ENCODE assay signal across 8 mouse cellular contexts in the genomic region with DNA sequence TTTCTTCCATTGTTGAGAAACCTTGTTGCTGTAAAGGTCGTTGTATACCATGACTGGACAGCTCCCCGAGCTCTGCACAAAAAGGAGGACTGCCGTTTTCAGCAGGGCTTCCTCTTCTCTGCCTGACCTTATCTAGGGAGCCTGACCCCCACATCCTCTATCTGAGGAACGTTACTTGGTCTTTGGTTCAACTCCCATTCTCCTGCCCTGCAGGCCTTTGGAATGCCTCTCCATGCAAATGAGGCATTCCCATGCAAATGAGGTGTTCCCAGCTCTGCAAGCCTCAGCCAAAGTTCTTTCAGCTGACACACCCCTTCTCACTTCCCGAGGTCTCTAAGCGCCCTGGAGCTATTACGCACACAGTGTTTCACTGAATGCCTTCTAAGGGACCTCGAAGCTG. TPM values are rescaled to one million over a fixed set of nuclear protein-coding genes. Genes with fewer than 3 reads are reported as not detected.
DNase-seq lines count a peak whose midpoint lies in the region; ATAC-seq and TF ChIP-seq lines count a peak whose summit lies in the region.

No protein-coding gene starts in this region.

- H3K27ac ChIP-seq in hindbrain, embryonic 11.5 days (ENCODE audit: low read depth, low read length), result no peak overlapping the region
- H3K27ac ChIP-seq in hindbrain, embryonic 13.5 days, result no peak overlapping the region
- H3K27ac ChIP-seq in bone marrow macrophage, adult 2 months (ENCODE audit: insufficient read depth, low read depth, low read length), result peak overlapping the region; percentile 14

- TF ChIP-seq POLR2A in bone marrow macrophage, adult 2 months (IDR thresholded peaks at IDR 0.05; ENCODE audit: borderline replicate concordance, low read depth, low read length), result no peak

- ATAC-seq in hindbrain, embryonic 11.5 days (ENCODE audit: low FRiP score), result peak; percentile 38; the same call in 1 of the 2 replicates
- no peak for ATAC-seq in hindbrain, embryonic 13.5 days (ENCODE audit: low FRiP score)
- ATAC-seq in frontal cortex, adult (ENCODE audit: low TSS enrichment), result no peak

- no peak overlapping the region for H3K9ac ChIP-seq in hindbrain, embryonic 11.5 days (ENCODE audit: low read depth, low read length)
- no peak overlapping the region for H3K9ac ChIP-seq in hindbrain, embryonic 13.5 days

- no peak for TF ChIP-seq CTCF in bone marrow macrophage, adult 2 months (IDR thresholded peaks at IDR 0.05; ENCODE audit: low read depth, low read length)

- WGBS in hindbrain, embryonic 11.5 days, result 5% methylated on average over 8 of the region's 8 CpGs
- WGBS in hindbrain, embryonic 13.5 days, result 2% methylated on average over 8 of the region's 8 CpGs

- peaks cover 7% of the 10 kb centered on the region for H3K4me1 ChIP-seq in hindbrain, embryonic 11.5 days (replicated peaks; ENCODE audit: control insufficient read depth, insufficient read depth, low read length)
- peaks cover 13% of the 10 kb centered on the region for H3K4me1 ChIP-seq in hindbrain, embryonic 13.5 days (replicated peaks)
- peaks cover 54% of the 10 kb centered on the region for H3K4me1 ChIP-seq in bone marrow macrophage, adult 2 months (ENCODE audit: control insufficient read depth, insufficient read depth, low read length)

- no peak overlapping the region for H3K4me3 ChIP-seq in hindbrain, embryonic 11.5 days (ENCODE audit: low read depth, low read length)
- H3K4me3 ChIP-seq in hindbrain, embryonic 13.5 days, result no peak overlapping the region
- H3K4me3 ChIP-seq in bone marrow macrophage, adult 2 months (ENCODE audit: insufficient read depth, low read length), result no peak overlapping the region

- no peak overlapping the region for H3K4me2 ChIP-seq in hindbrain, embryonic 11.5 days (replicated peaks; ENCODE audit: low read depth, low read length)
- H3K4me2 ChIP-seq in hindbrain, embryonic 13.5 days, result no peak overlapping the region

- peak; percentile 42 for DNase-seq in hindbrain, embryonic 11.5 days (ENCODE audit: low spot score)
- peak; percentile 51 for DNase-seq in heart, postnatal 4 days
- peak; percentile 45 to 48 for DNase-seq in lung, postnatal 4 days
- DNase-seq in urinary bladder, postnatal 14 days (ENCODE audit: low spot score), result no peak
- DNase-seq in cerebellum, adult 9-11 months, result no peak

- no peaks in the 10 kb centered on the region for H3K9me3 ChIP-seq in hindbrain, embryonic 11.5 days (ENCODE audit: control insufficient read depth, low read length)
- H3K9me3 ChIP-seq in hindbrain, embryonic 13.5 days, result no peaks in the 10 kb centered on the region

- no peaks in the 10 kb centered on the region for H3K27me3 ChIP-seq in hindbrain, embryonic 11.5 days (ENCODE audit: control insufficient read depth, insufficient read depth, low read length)
- 0 out of 2 replicates have a peak, but pooled peaks cover 4% of the 10 kb centered on the region for H3K27me3 ChIP-seq in hindbrain, embryonic 13.5 days

- no peaks in the 10 kb centered on the region for H3K36me3 ChIP-seq in hindbrain, embryonic 11.5 days (ENCODE audit: control insufficient read depth, insufficient read depth, low read length)
- no peaks in the 10 kb centered on the region for H3K36me3 ChIP-seq in hindbrain, embryonic 13.5 days

RNA-seq across cellular contexts. Expression of a gene that starts 26.0 kb away (rescaled TPM):
- polyA plus RNA-seq in hindbrain, embryonic 11.5 days (2014; fragmentation: Nextera tagmentation; extraction: Ambion mirVana), result 3.8 and 5.3 TPM in 2 replicates
- polyA plus RNA-seq in hindbrain, embryonic 13.5 days (2015; fragmentation: Nextera tagmentation; extraction: Ambion mirVana), result 3.6 and 3.8 TPM in 2 replicates
- 87.4 and 93.7 TPM in 2 replicates for polyA plus RNA-seq in bone marrow macrophage, adult 2 months (2012; ENCODE audit: insufficient read depth, insufficient read length, missing spikeins)
- total RNA-seq in heart, postnatal 4 days (2021), result 10 to 100 TPM; 30.4 to 30.7 TPM

RNA-seq across cellular contexts. Expression of a gene that starts 37.7 kb away (rescaled TPM):
- polyA plus RNA-seq in hindbrain, embryonic 11.5 days (2014; fragmentation: Nextera tagmentation; extraction: Ambion mirVana), result 4.3 and 5.6 TPM in 2 replicates
- 2.9 and 4.1 TPM in 2 replicates for polyA plus RNA-seq in hindbrain, embryonic 13.5 days (2015; fragmentation: Nextera tagmentation; extraction: Ambion mirVana)
- polyA plus RNA-seq in bone marrow macrophage, adult 2 months (2012; ENCODE audit: insufficient read depth, insufficient read length, missing spikeins), result 34.0 and 36.2 TPM in 2 replicates
- total RNA-seq in heart, postnatal 4 days (2021), result 10 to 100 TPM; 21.6 to 22.4 TPM

Comparison
In these comparisons a context has a peak if more than half of its experiments do, and no peak if none do; other contexts are left out.
1. DNase-seq: peak in hindbrain, embryonic 11.5 days (single experiment), heart, postnatal 4 days (single experiment) and lung, postnatal 4 days (2 of 2); none in urinary bladder, postnatal 14 days (single experiment) and cerebellum, adult 9-11 months (single experiment).
2. RNA of a gene that starts 26.0 kb away (polyA plus RNA-seq): 87.4 to 93.7 TPM in bone marrow macrophage, adult 2 months; 3.8 to 5.3 TPM in hindbrain, embryonic 11.5 days and 3.6 to 3.8 TPM in hindbrain, embryonic 13.5 days; every median in the first group is over 10 times any median in the second.